Mouse (Mus musculus): Measurements from ENCODE around the gene Lrig3.

- TF ChIP-seq CTCF (IDR thresholded peaks at IDR 0.05; ENCODE audit: control insufficient read depth, insufficient read depth, insufficient read length) (no peak), CEBPB (IDR thresholded peaks at IDR 0.05; ENCODE audit: low read depth) (no peak), USF1 (IDR thresholded peaks at IDR 0.05; ENCODE audit: low read depth) (no peak), MYOD1 (IDR thresholded peaks at IDR 0.05; ENCODE audit: control insufficient read depth, insufficient read length, low read depth) (no peak)
Observed at GRCm38 (mm10) chr10:125966481-125967251, 698 bp downstream of the Lrig3 start.
